Mouse (Mus musculus): ENCODE data around the gene Krt7. TPM values are rescaled to one million over a fixed set of nuclear protein-coding genes. Genes with fewer than 3 reads are reported as not detected.
A peak's percentile ranks its signal among the peaks of the same experiment; 100 is the strongest.

Gene Krt7
- total and polyA plus RNA-seq, 2 experiments from 2014 or later, result 0.73 to 0.95 TPM

- Histone ChIP-seq H3K27me3 (ENCODE audit: insufficient read depth, low read length) (no peaks in the 10 kb centered on the region), H3K9me3 (ENCODE audit: low read length) (no peaks in the 10 kb centered on the region), H3K27ac (no peak overlapping the region), H3K9ac (replicated peaks; ENCODE audit: low read length) (no peak overlapping the region), H3K4me2 (ENCODE audit: low read depth, low read length) (no peak overlapping the region), H3K36me3 (ENCODE audit: insufficient read depth, low read length) (no peaks in the 10 kb centered on the region), H3K4me3 (ENCODE audit: low read length) (no peak overlapping the region), H3K4me1 (ENCODE audit: insufficient read depth, low read length) (0 out of 2 replicates have a peak, but pooled peaks cover 3% of the 10 kb centered on the region)
- WGBS, result 90% methylated on average over 2 of the region's 2 CpGs
- no peak for TF ChIP-seq CTCF (IDR thresholded peaks at IDR 0.05; ENCODE audit: low read depth)
- ATAC-seq (no peak), DNase-seq (ENCODE audit: low spot score) (no peak)
Measured at GRCm38 (mm10) chr15:101397683-101398082, 13.2 kb upstream of the Krt7 start.

GRCm38 (mm10) chr15:101398269-101398668, 12.6 kb upstream of the Krt7 start:
- no peak for TF ChIP-seq CTCF (IDR thresholded peaks at IDR 0.05; ENCODE audit: low read depth)
- Histone ChIP-seq H3K9ac (replicated peaks; ENCODE audit: low read length) (no peak overlapping the region), H3K27ac (no peak overlapping the region), H3K36me3 (ENCODE audit: insufficient read depth, low read length) (no peaks in the 10 kb centered on the region), H3K4me3 (ENCODE audit: low read length) (no peak overlapping the region), H3K9me3 (ENCODE audit: low read length) (no peaks in the 10 kb centered on the region), H3K4me2 (ENCODE audit: low read depth, low read length) (no peak overlapping the region), H3K27me3 (ENCODE audit: insufficient read depth, low read length) (no peaks in the 10 kb centered on the region), H3K4me1 (ENCODE audit: insufficient read depth, low read length) (0 out of 2 replicates have a peak, but pooled peaks cover 3% of the 10 kb centered on the region)
- 78% methylated on average over 8 of the region's 8 CpGs for WGBS
- ATAC-seq, result no peak
- DNase-seq (ENCODE audit: low spot score), result no peak

- H3K36me3 ChIP-seq (ENCODE audit: insufficient read depth, low read length), result no peaks in the 10 kb centered on the region
- H3K9me3 ChIP-seq (ENCODE audit: low read length), result no peaks in the 10 kb centered on the region
- 23% methylated on average over 31 of the region's 31 CpGs for WGBS
- ATAC-seq (no peak), DNase-seq (ENCODE audit: low spot score) (no peak)
- no peak overlapping the region for H3K4me3 ChIP-seq (ENCODE audit: low read length)
- H3K27ac ChIP-seq, result no peak overlapping the region
- H3K4me2 ChIP-seq (ENCODE audit: low read depth, low read length), result no peak overlapping the region
- H3K9ac ChIP-seq (replicated peaks; ENCODE audit: low read length), result no peak overlapping the region
- 0 out of 2 replicates have a peak, but pooled peaks cover 5% of the 10 kb centered on the region for H3K27me3 ChIP-seq (ENCODE audit: insufficient read depth, low read length)
- H3K4me1 ChIP-seq (ENCODE audit: insufficient read depth, low read length), result 0 out of 2 replicates have a peak, but pooled peaks cover 3% of the 10 kb centered on the region
- TF ChIP-seq CTCF (IDR thresholded peaks at IDR 0.05; ENCODE audit: low read depth), result no peak
Measured at GRCm38 (mm10) chr15:101412188-101412587, 1.3 kb downstream of the Krt7 start.

GRCm38 (mm10) chr15:101413916-101414635, 3.2 kb downstream of the Krt7 start:
- TF ChIP-seq CTCF (IDR thresholded peaks at IDR 0.05; ENCODE audit: low read depth), result peak; percentile 17; the same call in 1 of the 2 replicates
- Histone ChIP-seq H3K4me3 (ENCODE audit: low read length) (no peak overlapping the region), H3K9me3 (ENCODE audit: low read length) (no peaks in the 10 kb centered on the region), H3K4me2 (ENCODE audit: low read depth, low read length) (no peak overlapping the region), H3K27ac (no peak overlapping the region), H3K4me1 (ENCODE audit: insufficient read depth, low read length) (0 out of 2 replicates have a peak, but pooled peaks cover 3% of the 10 kb centered on the region), H3K36me3 (ENCODE audit: insufficient read depth, low read length) (no peaks in the 10 kb centered on the region), H3K27me3 (ENCODE audit: insufficient read depth, low read length) (0 out of 2 replicates have a peak, but pooled peaks cover 5% of the 10 kb centered on the region), H3K9ac (replicated peaks; ENCODE audit: low read length) (no peak overlapping the region)
- 66% methylated on average over 7 of the region's 7 CpGs for WGBS
- DNase-seq (ENCODE audit: low spot score) (no peak), ATAC-seq (no peak)

- DNase-seq (ENCODE audit: low spot score), result no peak
- Histone ChIP-seq H3K36me3 (ENCODE audit: insufficient read depth, low read length) (no peaks in the 10 kb centered on the region), H3K9ac (replicated peaks; ENCODE audit: low read length) (no peak overlapping the region), H3K27me3 (ENCODE audit: insufficient read depth, low read length) (0 out of 2 replicates have a peak, but pooled peaks cover 5% of the 10 kb centered on the region), H3K4me2 (ENCODE audit: low read depth, low read length) (no peak overlapping the region), H3K4me3 (ENCODE audit: low read length) (no peak overlapping the region), H3K4me1 (ENCODE audit: insufficient read depth, low read length) (0 out of 2 replicates have a peak, but pooled peaks cover 3% of the 10 kb centered on the region), H3K27ac (no peak overlapping the region), H3K9me3 (ENCODE audit: low read length) (no peaks in the 10 kb centered on the region)
- no peak for TF ChIP-seq CTCF (IDR thresholded peaks at IDR 0.05; ENCODE audit: low read depth)
- ATAC-seq, result no peak
- WGBS, result 45% methylated on average over 11 of the region's 11 CpGs
Measured at GRCm38 (mm10) chr15:101414807-101415565, 4.1 kb downstream of the Krt7 start.

GRCm38 (mm10) chr15:101418950-101419349, 8.1 kb downstream of the Krt7 start:
- DNase-seq (ENCODE audit: low spot score) (peak; percentile 40), ATAC-seq (peak; percentile 59; the same call in 1 of the 2 replicates)
- Histone ChIP-seq H3K4me3 (ENCODE audit: low read length) (no peak overlapping the region), H3K36me3 (ENCODE audit: insufficient read depth, low read length) (no peaks in the 10 kb centered on the region), H3K9me3 (ENCODE audit: low read length) (no peaks in the 10 kb centered on the region), H3K27ac (no peak overlapping the region), H3K9ac (replicated peaks; ENCODE audit: low read length) (no peak overlapping the region), H3K4me1 (ENCODE audit: insufficient read depth, low read length) (0 out of 2 replicates have a peak, but pooled peaks cover 3% of the 10 kb centered on the region), H3K27me3 (ENCODE audit: insufficient read depth, low read length) (no peaks in the 10 kb centered on the region), H3K4me2 (ENCODE audit: low read depth, low read length) (no peak overlapping the region)
- no peak for TF ChIP-seq CTCF (IDR thresholded peaks at IDR 0.05; ENCODE audit: low read depth)
- WGBS, result 81% methylated on average over 4 of the region's 4 CpGs
